In genomic region chr5:136056062-136056461, GRCm38 (mm10) we compare ENCODE assay signal across 22 mouse cellular contexts. TPM values are rescaled to one million over a fixed set of nuclear protein-coding genes. Genes with fewer than 3 reads are reported as not detected.
DNase-seq lines count a peak whose midpoint lies in the region; ATAC-seq and TF ChIP-seq lines count a peak whose summit lies in the region.
"Had no signal": no experiment of that assay in that cellular context is flagged by ENCODE, and none has a peak within 500 bp of the region (broad histone marks: within the 10 kb centered on the region; RNA-seq: fewer than 3 reads in every experiment).

No protein-coding gene starts in this region.

- H3K4me2 ChIP-seq in hindbrain, postnatal 0 days (ENCODE audit: low read depth, low read length), result no peak overlapping the region
- no peak overlapping the region for H3K4me2 ChIP-seq in lung, postnatal 0 days (replicated peaks; ENCODE audit: low read depth, low read length)
- H3K4me2 ChIP-seq: heart, embryonic 15.5 days; hindbrain, embryonic 14.5 days had no signal

- no peak overlapping the region for H3K9ac ChIP-seq in hindbrain, postnatal 0 days (replicated peaks; ENCODE audit: low read length)
- no peak overlapping the region for H3K9ac ChIP-seq in lung, postnatal 0 days (replicated peaks; ENCODE audit: low read depth)
- H3K9ac ChIP-seq: heart, embryonic 15.5 days; hindbrain, embryonic 14.5 days had no signal

- no peaks in the 10 kb centered on the region for H3K27me3 ChIP-seq in hindbrain, postnatal 0 days (ENCODE audit: insufficient read depth, low read length)
- H3K27me3 ChIP-seq in hindbrain, embryonic 10.5 days (ENCODE audit: insufficient read depth, poor library complexity, severe bottlenecking), result peaks cover 19% of the 10 kb centered on the region
- no peaks in the 10 kb centered on the region; the same call in 1 of the 2 replicates for H3K27me3 ChIP-seq in lung, postnatal 0 days (replicated peaks; ENCODE audit: insufficient read depth, low read length)
- H3K27me3 ChIP-seq: Patski had no signal

- WGBS in hindbrain, postnatal 0 days, result 33% methylated on average over 4 of the region's 4 CpGs
- 37% methylated on average over 4 of the region's 4 CpGs for WGBS in hindbrain, embryonic 10.5 days
- WGBS in lung, postnatal 0 days, result 32% methylated on average over 4 of the region's 4 CpGs
- WGBS in lung, adult 2 months, result 48% methylated on average over 4 of the region's 4 CpGs

- no peaks in the 10 kb centered on the region for H3K36me3 ChIP-seq in hindbrain, postnatal 0 days (ENCODE audit: insufficient read depth, low read length)
- no peaks in the 10 kb centered on the region for H3K36me3 ChIP-seq in hindbrain, embryonic 10.5 days
- no peaks in the 10 kb centered on the region for H3K36me3 ChIP-seq in lung, postnatal 0 days (ENCODE audit: insufficient read depth, low read length)
- H3K36me3 ChIP-seq: embryonic facial prominence, embryonic 10.5 days; heart, embryonic 10.5 days; heart, embryonic 15.5 days had no signal

- H3K9me3 ChIP-seq in hindbrain, postnatal 0 days (ENCODE audit: low read length), result no peaks in the 10 kb centered on the region
- no peaks in the 10 kb centered on the region for H3K9me3 ChIP-seq in hindbrain, embryonic 10.5 days
- no peaks in the 10 kb centered on the region for H3K9me3 ChIP-seq in lung, postnatal 0 days (ENCODE audit: low read length)
- H3K9me3 ChIP-seq: embryonic facial prominence, embryonic 10.5 days; heart, embryonic 10.5 days; heart, embryonic 15.5 days had no signal

- H3K4me1 ChIP-seq in hindbrain, postnatal 0 days (ENCODE audit: insufficient read depth, low read length), result peaks cover 9% of the 10 kb centered on the region; the same call in 1 of the 2 replicates
- H3K4me1 ChIP-seq in hindbrain, embryonic 10.5 days (replicated peaks), result peaks cover 31% of the 10 kb centered on the region
- no peaks in the 10 kb centered on the region for H3K4me1 ChIP-seq in lung, postnatal 0 days (ENCODE audit: insufficient read depth, low read depth, low read length)
- no peaks in the 10 kb centered on the region; the same call in 1 of the 2 replicates for H3K4me1 ChIP-seq in lung, adult 2 months (ENCODE audit: control insufficient read depth, insufficient read depth, low read length)

- H3K4me3 ChIP-seq in hindbrain, postnatal 0 days (ENCODE audit: low read length), result no peak overlapping the region
- H3K4me3 ChIP-seq in hindbrain, embryonic 10.5 days, result no peak overlapping the region
- H3K4me3 ChIP-seq in lung, postnatal 0 days (ENCODE audit: low read depth, low read length), result no peak overlapping the region
- no peak overlapping the region for H3K4me3 ChIP-seq in lung, adult 2 months (replicated peaks; ENCODE audit: extremely low read depth, low read depth, low read length)
- H3K4me3 ChIP-seq: embryonic facial prominence, embryonic 10.5 days; heart, embryonic 10.5 days; heart, embryonic 15.5 days had no signal

- no peak overlapping the region for H3K27ac ChIP-seq in hindbrain, postnatal 0 days
- H3K27ac ChIP-seq in hindbrain, embryonic 10.5 days, result no peak overlapping the region
- no peak overlapping the region for H3K27ac ChIP-seq in lung, postnatal 0 days (ENCODE audit: low read length)
- H3K27ac ChIP-seq: embryonic facial prominence, embryonic 10.5 days; heart, embryonic 10.5 days; heart, embryonic 15.5 days; hindbrain, embryonic 14.5 days had no signal

- no peak for TF ChIP-seq POLR2A in lung, adult 2 months (IDR thresholded peaks at IDR 0.05; ENCODE audit: borderline replicate concordance, extremely low read depth, low read depth, low read length)

- TF ChIP-seq CTCF in hindbrain, postnatal 0 days (IDR thresholded peaks at IDR 0.05; ENCODE audit: low read depth), result peak; percentile 33
- peak; percentile 39 for TF ChIP-seq CTCF in lung, postnatal 0 days (IDR thresholded peaks at IDR 0.05)
- no peak for TF ChIP-seq CTCF in lung, adult 2 months (IDR thresholded peaks at IDR 0.05; ENCODE audit: insufficient read depth, low read length)

- DNase-seq in hindbrain, postnatal 0 days (ENCODE audit: low spot score), result no peak
- no peak for DNase-seq in hindbrain, embryonic 10.5 days (ENCODE audit: low spot score)
- DNase-seq in lung, postnatal 0 days (ENCODE audit: low spot score), result no peak
- no peak for DNase-seq in lung, adult 2 months
- DNase-seq in Muller cell, postnatal 12 days (ENCODE audit: inconsistent ontology term), result peak; percentile 39
- DNase-seq in spleen, postnatal 14 days (ENCODE audit: low spot score in 2 of 2), result no peak
- DNase-seq in cerebellum, postnatal 25 days, result no peak
- DNase-seq: adrenal gland, adult 2 months; adrenal gland, postnatal 25 days; cerebellum, adult 18-20 months; cerebellum, adult 9-11 months; gastrocnemius, postnatal 10 days; heart, adult 18-20 months; heart, postnatal 14 days had no signal

- TF ChIP-seq EP300 in lung, postnatal 0 days (IDR thresholded peaks at IDR 0.05), result no peak

- no peak for ATAC-seq in hindbrain, postnatal 0 days
- ATAC-seq in lung, postnatal 0 days, result no peak
- ATAC-seq: forebrain, embryonic 14.5 days; Patski had no signal

RNA-seq across cellular contexts. Expression of gene Upk3bl, which starts 1.8 kb away (rescaled TPM):
- total RNA-seq in hindbrain, postnatal 0 days (2014; rRNA removed), result not detected in 2 replicates
- 0.14 TPM in 1 of 2 replicates, not detected in the other for polyA plus RNA-seq in hindbrain, postnatal 0 days (2015; fragmentation: Nextera tagmentation; extraction: Ambion mirVana)
- polyA plus RNA-seq in hindbrain, embryonic 10.5 days (2016; fragmentation: Nextera tagmentation; extraction: Ambion mirVana), result 1.1 and 1.8 TPM in 2 replicates
- polyA plus RNA-seq in lung, postnatal 0 days (2015; fragmentation: Nextera tagmentation; extraction: Ambion mirVana), result 1.1 and 1.2 TPM in 2 replicates
- 4.2 TPM in 1 of 2 replicates, not detected in the other for polyA plus RNA-seq in lung, adult 2 months (2012; rRNA removed)
- total RNA-seq: adrenal gland, postnatal 25 days; CH12.LX; gastrocnemius, postnatal 10 days; heart, adult 18-20 months; heart, postnatal 14 days; hematopoietic stem cell, adult 5-6 weeks had no signal
- polyA plus RNA-seq: adrenal gland, adult 2 months; forebrain, embryonic 14.5 days; hindbrain, embryonic 14.5 days had no signal

RNA-seq across cellular contexts. Expression of gene Upk3b, which starts 17.8 kb away (rescaled TPM):
- not detected in 2 replicates for total RNA-seq in hindbrain, postnatal 0 days (2014; rRNA removed)
- polyA plus RNA-seq in hindbrain, postnatal 0 days (2015; fragmentation: Nextera tagmentation; extraction: Ambion mirVana), result not detected in 2 replicates
- 0.09 and 0.26 TPM in 2 replicates for polyA plus RNA-seq in hindbrain, embryonic 10.5 days (2016; fragmentation: Nextera tagmentation; extraction: Ambion mirVana)
- polyA plus RNA-seq in lung, postnatal 0 days (2015; fragmentation: Nextera tagmentation; extraction: Ambion mirVana), result 35.7 and 38.8 TPM in 2 replicates
- 62.7 and 76.3 TPM in 2 replicates for polyA plus RNA-seq in lung, adult 2 months (2012; rRNA removed)
- total RNA-seq: CH12.LX; hematopoietic stem cell, adult 5-6 weeks had no signal
- polyA plus RNA-seq: forebrain, embryonic 14.5 days; hindbrain, embryonic 14.5 days had no signal

RNA-seq across cellular contexts. Expression of gene Rasa4, which starts 27.7 kb away (rescaled TPM):
- total RNA-seq in hindbrain, postnatal 0 days (2014; rRNA removed), result 27.0 and 27.5 TPM in 2 replicates
- 19.2 and 19.4 TPM in 2 replicates for polyA plus RNA-seq in hindbrain, postnatal 0 days (2015; fragmentation: Nextera tagmentation; extraction: Ambion mirVana)
- 4.8 and 5.5 TPM in 2 replicates for polyA plus RNA-seq in hindbrain, embryonic 10.5 days (2016; fragmentation: Nextera tagmentation; extraction: Ambion mirVana)
- polyA plus RNA-seq in lung, postnatal 0 days (2015; fragmentation: Nextera tagmentation; extraction: Ambion mirVana), result 2.0 and 2.8 TPM in 2 replicates
- 11.8 and 16.1 TPM in 2 replicates for polyA plus RNA-seq in lung, adult 2 months (2012; rRNA removed)

Comparison
In these comparisons a context has a peak if more than half of its experiments do, and no peak if none do; other contexts are left out.
1. RNA of gene Upk3b, which starts 17.8 kb away (polyA plus RNA-seq): 62.7 to 76.3 TPM in lung, adult 2 months and 35.7 to 38.8 TPM in lung, postnatal 0 days; 0.09 to 0.26 TPM in hindbrain, embryonic 10.5 days and not detected in hindbrain, postnatal 0 days; every median in the first group is over 10 times any median in the second.